Mouse (Mus musculus) monocyte, adult 5-6 weeks (primary cell): Measurements from ENCODE around the gene Rapgef1. TPM values are rescaled to one million over a fixed set of nuclear protein-coding genes. Genes with fewer than 3 reads are reported as not detected.
"Not testable (repeated sequence)": the region's sequence is repeated elsewhere in the genome, so short reads cannot be mapped to it uniquely, and the experiment has no call there.

ENCODE experiments used
- ATAC-seq: fragments of 153-309, 156-312 bp; replicated peaks from 2 replicates; pipeline ENCODE4 v1.8.0; 2017; ENCODE audit warnings: mild to moderate bottlenecking; ENCODE audit not compliant: low TSS enrichment, insufficient number of reproducible peaks, severe bottlenecking, poor library complexity, low FRiP score
- total RNA-seq: library from RNA; stranded (forward); fragments of 200-1000, 200-491, 200-594 nt; gene quantifications from 3 replicates; pipeline ENCODE4 v1.2.3, GENCODE M21; 2017

The Rapgef1 gene
- total RNA-seq, 1 experiment from 2014 or later: 62.3 TPM

GRCm38 (mm10) chr2:29689495-29689894 lies 70.0 kb downstream of the Rapgef1 start:
- ATAC-seq: no peak

- ATAC-seq: no peak
Observed at GRCm38 (mm10) chr2:29691068-29691467, 71.5 kb downstream of the Rapgef1 start.

GRCm38 (mm10) chr2:29691507-29691906 lies 72.0 kb downstream of the Rapgef1 start:
- ATAC-seq: no peak

GRCm38 (mm10) chr2:29692192-29692591 lies 72.7 kb downstream of the Rapgef1 start:
- no peak for ATAC-seq

GRCm38 (mm10) chr2:29696207-29696800 lies 76.8 kb downstream of the Rapgef1 start:
- no peak for ATAC-seq

- no peak for ATAC-seq
Observed at GRCm38 (mm10) chr2:29698421-29699290, 79.1 kb downstream of the Rapgef1 start.

- ATAC-seq: no peak
Observed at GRCm38 (mm10) chr2:29700898-29701297, 81.4 kb downstream of the Rapgef1 start.

GRCm38 (mm10) chr2:29701393-29701792 lies 81.9 kb downstream of the Rapgef1 start:
- ATAC-seq: no peak

GRCm38 (mm10) chr2:29702189-29702588 lies 82.7 kb downstream of the Rapgef1 start:
- no peak for ATAC-seq

GRCm38 (mm10) chr2:29703104-29704081 lies 83.9 kb downstream of the Rapgef1 start:
- no peak for ATAC-seq

GRCm38 (mm10) chr2:29705493-29705892 lies 86.0 kb downstream of the Rapgef1 start:
- no peak for ATAC-seq

GRCm38 (mm10) chr2:29706726-29707620 lies 87.5 kb downstream of the Rapgef1 start:
- no peak for ATAC-seq

GRCm38 (mm10) chr2:29707731-29708130 lies 88.2 kb downstream of the Rapgef1 start:
- no peak for ATAC-seq

- not testable (repeated sequence) for ATAC-seq
Observed at GRCm38 (mm10) chr2:29708209-29708608, 88.7 kb downstream of the Rapgef1 start.

GRCm38 (mm10) chr2:29711038-29711437 lies 91.5 kb downstream of the Rapgef1 start:
- ATAC-seq: no peak

GRCm38 (mm10) chr2:29711877-29712276 lies 92.4 kb downstream of the Rapgef1 start:
- ATAC-seq: no peak

GRCm38 (mm10) chr2:29713501-29713900 lies 94.0 kb downstream of the Rapgef1 start:
- no peak for ATAC-seq

GRCm38 (mm10) chr2:29714127-29714526 lies 94.6 kb downstream of the Rapgef1 start:
- ATAC-seq: no peak
